Mouse (Mus musculus) MEL (cell line): ENCODE measurements around the gene Galp. TPM values are rescaled to one million over a fixed set of nuclear protein-coding genes. Genes with fewer than 3 reads are reported as not detected.
"Not testable (repeated sequence)": the region's sequence is repeated elsewhere in the genome, so short reads cannot be mapped to it uniquely, and the experiment has no call there.

Experiments
- DNase-seq: peaks from one replicate; pipeline ENCODE4 v3.0.0; 2011; ENCODE audit warnings: low read depth, low spot score
- H3K27ac ChIP-seq: 2 replicates; pipeline ENCODE4 v1.5.1; 2012; ENCODE audit warnings: low read depth, mild to moderate bottlenecking, control low read depth, low read length, moderate library complexity; ENCODE audit not compliant: control insufficient read depth
- H3K27me3 ChIP-seq, 2 experiments: fragments of 150-350 bp in 1 of 2; sonication (generic) in 1 of 2; 2 replicates each; pipeline ENCODE4 v1.6.1; 2012; ENCODE audit warnings: low read length in 2 of 2, mild to moderate bottlenecking in 2 of 2, improper control_type of control experiment in 1 of 2, moderate library complexity in 1 of 2; ENCODE audit not compliant: insufficient read depth in 2 of 2, control insufficient read depth in 1 of 2
- H3K36me3 ChIP-seq, 2 experiments: 2 replicates each; pipeline ENCODE4 v1.6.1; 2012 to 2014; ENCODE audit warnings: low read length in 2 of 2, improper control_type of control experiment in 1 of 2, inconsistent platforms in 1 of 2, mild to moderate bottlenecking in 1 of 2; ENCODE audit not compliant: insufficient read depth in 2 of 2, control insufficient read depth in 1 of 2
- H3K4me1 ChIP-seq, 2 experiments: fragments of 150-350 bp in 1 of 2; sonication (generic) in 1 of 2; 2 replicates each; pipeline ENCODE4 v1.6.1; 2012; ENCODE audit warnings: low read length in 2 of 2, improper control_type of control experiment in 1 of 2, mild to moderate bottlenecking in 1 of 2; ENCODE audit not compliant: insufficient read depth in 2 of 2, control insufficient read depth in 1 of 2
- H3K4me3 ChIP-seq, 2 experiments: fragments of 150-350 bp in 1 of 2; sonication (generic) in 1 of 2; 2 replicates each; pipeline ENCODE4 v1.5.1; 2012; ENCODE audit warnings: low read depth in 2 of 2, low read length in 2 of 2, mild to moderate bottlenecking in 2 of 2, moderate library complexity in 2 of 2, control low read depth in 1 of 2, improper control_type of control experiment in 1 of 2; ENCODE audit not compliant: control insufficient read depth in 1 of 2, insufficient read depth in 1 of 2
- H3K79me2 ChIP-seq: 2 replicates; pipeline ENCODE4 v1.6.1; 2012; ENCODE audit warnings: mild to moderate bottlenecking, low read length, moderate library complexity; ENCODE audit not compliant: control insufficient read depth, poor library complexity, insufficient read depth
- H3K9ac ChIP-seq: 2 replicates; pipeline ENCODE4 v1.6.1; 2012; ENCODE audit warnings: low read depth, mild to moderate bottlenecking, control low read depth, low read length, moderate library complexity; ENCODE audit not compliant: control insufficient read depth, poor library complexity, severe bottlenecking
- H3K9me3 ChIP-seq: fragments of 150-350 bp; sonication (generic); replicated peaks from 2 replicates; pipeline ENCODE4 v1.6.1; 2012; ENCODE audit warnings: mild to moderate bottlenecking, low read length, improper control_type of control experiment, moderate library complexity; ENCODE audit not compliant: insufficient read depth
- CHD2 ChIP-seq: IDR thresholded peaks from 2 replicates; pipeline ENCODE4 v1.6.1; 2011; ENCODE audit warnings: low read length, improper control_type of control experiment
- CTCF ChIP-seq, 3 experiments: IDR thresholded peaks in 2 of 3; conservative IDR thresholded peaks in 1 of 3; 2 replicates each; pipeline ENCODE4 v1.5.1; 2011 to 2012; ENCODE audit warnings: low read length in 3 of 3, low read depth in 2 of 3, mild to moderate bottlenecking in 2 of 3, improper control_type of control experiment in 1 of 3, inconsistent platforms in 1 of 3, mixed read lengths in 1 of 3, moderate library complexity in 1 of 3; ENCODE audit not compliant: control insufficient read depth in 1 of 3, insufficient read depth in 1 of 3, poor library complexity in 1 of 3, severe bottlenecking in 1 of 3
- GABPA ChIP-seq: IDR thresholded peaks from 2 replicates; pipeline ENCODE4 v1.6.1; 2012; ENCODE audit warnings: low read depth, mild to moderate bottlenecking, inconsistent platforms, low read length, improper control_type of control experiment, moderate library complexity
- GATA1 ChIP-seq: IDR thresholded peaks from 2 replicates; pipeline ENCODE4 v1.6.1; 2011; ENCODE audit warnings: low read depth, low read length, improper control_type of control experiment
- HCFC1 ChIP-seq: IDR thresholded peaks from 2 replicates; pipeline ENCODE4 v1.6.1; 2012; ENCODE audit warnings: low read depth, mild to moderate bottlenecking, inconsistent platforms, low read length, improper control_type of control experiment, moderate library complexity
- KAT2A ChIP-seq: conservative IDR thresholded peaks from 2 replicates; pipeline ENCODE4 v1.6.1; 2012; ENCODE audit warnings: low read depth, low read length, improper control_type of control experiment, inconsistent platforms
- MXI1 ChIP-seq: IDR thresholded peaks from 2 replicates; pipeline ENCODE4 v1.6.1; 2011; ENCODE audit warnings: mild to moderate bottlenecking, low read depth, low read length, improper control_type of control experiment
- NELFE ChIP-seq: IDR thresholded peaks from 2 replicates; pipeline ENCODE4 v1.6.1; 2011; ENCODE audit warnings: low read depth, low read length, improper control_type of control experiment
- RAD21 ChIP-seq: IDR thresholded peaks from 2 replicates; pipeline ENCODE4 v1.6.1; 2011; ENCODE audit warnings: mild to moderate bottlenecking, low read depth, low read length, improper control_type of control experiment
- SMC3 ChIP-seq: IDR thresholded peaks from 2 replicates; pipeline ENCODE4 v1.6.1; 2011; ENCODE audit warnings: low read depth, low read length, improper control_type of control experiment
- TAL1 ChIP-seq: IDR thresholded peaks from 2 replicates; pipeline ENCODE4 v1.6.1; 2012; ENCODE audit warnings: mild to moderate bottlenecking, inconsistent platforms, low read length, moderate library complexity, mixed read lengths
- TBP ChIP-seq: IDR thresholded peaks from 2 replicates; pipeline ENCODE4 v1.8.0; 2011; ENCODE audit warnings: low read depth, low read length, improper control_type of control experiment
- USF1 ChIP-seq: IDR thresholded peaks from 2 replicates; pipeline ENCODE4 v1.6.1; 2014; ENCODE audit warnings: low read depth, mild to moderate bottlenecking, inconsistent platforms, low read length, improper control_type of control experiment, moderate library complexity
- ZKSCAN1 ChIP-seq: IDR thresholded peaks from 2 replicates; pipeline ENCODE4 v1.6.1; 2012; ENCODE audit warnings: low read depth, mild to moderate bottlenecking, inconsistent platforms, low read length, improper control_type of control experiment, moderate library complexity
- ZMIZ1 ChIP-seq: IDR thresholded peaks from 2 replicates; pipeline ENCODE4 v1.6.1; 2012; ENCODE audit warnings: low read depth, mild to moderate bottlenecking, inconsistent platforms, low read length, improper control_type of control experiment, moderate library complexity
- polyA plus RNA-seq, 2 experiments: library from polyadenylated mRNA; stranded (reverse) in 1 of 2; unstranded in 1 of 2; fragments of >175 nt in 1 of 2; fragments of >200 nt in 1 of 2; gene quantifications; 2 replicates each; pipeline versions ENCODE4 v1.2.1 to v1.2.4; 2012; ENCODE audit warnings: low replicate concordance in 2 of 2, low read depth in 1 of 2; ENCODE audit not compliant: insufficient read length in 2 of 2, insufficient read depth in 1 of 2, missing spikeins in 1 of 2
- total RNA-seq: library from RNA; depleted of rRNA; stranded (reverse); fragments of 300-350 nt; gene quantifications from 2 replicates; pipeline ENCODE4 v1.2.3, GENCODE M21; 2012

The Galp gene
- total and polyA plus RNA-seq, 3 experiments, result not detected

DNA sequence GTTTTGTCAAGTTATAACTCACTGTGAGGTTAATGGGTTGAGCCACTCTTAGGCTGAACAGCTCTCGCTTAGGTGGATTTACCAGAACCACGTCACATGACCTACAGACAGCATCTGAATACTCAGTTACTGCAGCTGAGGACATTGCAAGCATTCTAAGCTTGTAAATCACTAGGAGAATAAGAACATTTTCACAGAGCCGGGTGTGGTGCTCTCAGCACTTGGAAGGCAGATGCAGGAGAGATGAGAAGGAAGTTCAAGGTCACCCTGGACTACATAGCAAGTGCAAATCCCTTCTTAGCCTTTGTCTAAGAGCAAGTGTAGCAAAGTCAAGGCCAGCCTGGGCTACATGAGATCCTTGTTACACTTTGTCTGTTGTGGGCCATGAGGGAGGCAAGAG lies 7.3 kb downstream of the Galp start:
- H3K79me2 ChIP-seq, result no peaks in the 10 kb centered on the region
- no peak overlapping the region for H3K9ac ChIP-seq
- no peak for DNase-seq
- no peak overlapping the region for H3K4me3 ChIP-seq
- H3K27me3 ChIP-seq, result no peaks in the 10 kb centered on the region
- H3K27ac ChIP-seq, result no peak overlapping the region
- no peaks in the 10 kb centered on the region for H3K9me3 ChIP-seq
- no peaks in the 10 kb centered on the region for H3K4me1 ChIP-seq
- TF ChIP-seq CHD2 (no peak), MXI1 (no peak), HCFC1 (no peak), NELFE (no peak), GABPA (no peak), SMC3 (no peak), KAT2A (no peak), ZMIZ1 (no peak), GATA1 (no peak), CTCF (IDR thresholded peaks at IDR 0.05 in 2 of 3, conservative IDR thresholded peaks at IDR 0.05 in 1 of 3; ENCODE audit: control insufficient read depth in 1 of 3, insufficient read depth in 1 of 3, low read depth in 2 of 3, low read length in 3 of 3, poor library complexity in 1 of 3, severe bottlenecking in 1 of 3) (no peak), ZKSCAN1 (no peak), USF1 (no peak), TAL1 (no peak)
- TF ChIP-seq, all 39 proteins: peak for 0
- no peaks in the 10 kb centered on the region for H3K36me3 ChIP-seq

DNA sequence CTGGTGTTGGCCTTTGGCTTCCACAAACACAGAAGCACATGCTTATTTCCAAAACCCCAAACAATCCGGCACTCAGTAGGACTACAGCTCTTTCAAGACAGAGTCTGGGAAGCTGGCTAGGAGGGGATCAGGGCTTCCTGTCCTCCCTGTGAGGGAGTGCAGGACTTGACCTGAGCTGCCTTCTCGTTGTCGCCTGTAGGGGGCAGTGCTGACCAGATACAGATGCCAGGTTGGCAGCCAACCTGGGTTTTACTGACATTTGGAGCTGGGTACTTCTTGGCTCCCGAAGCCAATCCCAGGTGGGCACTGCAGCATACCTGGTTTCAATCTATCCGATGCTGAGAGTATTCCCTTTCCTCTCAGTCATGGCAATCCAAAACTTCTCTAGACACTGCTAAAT lies 16.3 kb downstream of the Galp start:
- H3K4me1 ChIP-seq, result no peaks in the 10 kb centered on the region
- H3K9me3 ChIP-seq, result no peaks in the 10 kb centered on the region
- DNase-seq, result peak; percentile 24
- H3K79me2 ChIP-seq, result no peaks in the 10 kb centered on the region
- H3K27ac ChIP-seq, result no peak overlapping the region
- no peak overlapping the region for H3K4me3 ChIP-seq
- H3K9ac ChIP-seq, result no peak overlapping the region
- TF ChIP-seq SMC3 (0 out of 2 replicates have a peak, but pooled peaks have one; percentile 7), RAD21 (peak; percentile 14), TBP (no peak), CTCF (IDR thresholded peaks at IDR 0.05 in 2 of 3, conservative IDR thresholded peaks at IDR 0.05 in 1 of 3; ENCODE audit: control insufficient read depth in 1 of 3, insufficient read depth in 1 of 3, low read depth in 2 of 3, low read length in 3 of 3, poor library complexity in 1 of 3, severe bottlenecking in 1 of 3) (peak; percentile 49 to 67 (median 64))
- H3K36me3 ChIP-seq, result no peaks in the 10 kb centered on the region
- no peaks in the 10 kb centered on the region for H3K27me3 ChIP-seq

DNA sequence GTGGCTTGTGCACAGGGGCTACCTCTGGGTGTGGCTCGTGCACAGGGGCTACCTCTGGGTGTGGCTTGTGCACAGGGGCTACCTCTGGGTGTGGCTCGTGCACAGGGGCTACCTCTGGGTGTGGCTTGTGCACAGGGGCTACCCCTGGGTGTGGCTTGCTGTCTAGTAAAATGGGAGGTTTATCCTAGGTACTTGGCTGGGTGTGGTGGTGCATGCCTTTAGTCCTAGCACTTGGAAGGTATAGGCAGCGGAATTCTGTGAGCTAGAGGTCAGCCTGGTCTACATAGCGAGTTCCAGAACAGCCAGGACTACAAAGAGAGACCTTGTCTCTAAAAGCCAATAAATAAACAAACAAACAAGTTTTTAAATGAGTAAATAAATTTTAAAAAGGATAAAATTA lies 17.8 kb downstream of the Galp start:
- H3K4me3 ChIP-seq, H3K9ac ChIP-seq, H3K36me3 ChIP-seq, H3K27ac ChIP-seq, DNase-seq, H3K9me3 ChIP-seq, H3K27me3 ChIP-seq, H3K4me1 ChIP-seq, H3K79me2 ChIP-seq: not testable (repeated sequence)
